Mouse (Mus musculus) spleen, postnatal 14 days (tissue): ENCODE results near the gene Olfr628.
"Not testable (repeated sequence)": the region's sequence is repeated elsewhere in the genome, so short reads cannot be mapped to it uniquely, and the experiment has no call there.

ENCODE experiments used
- DNase-seq, 2 experiments: peaks; one replicate each; pipeline ENCODE4 v3.0.0; 2021 to 2022; ENCODE audit warnings: low spot score in 2 of 2

The Olfr628 gene

DNA sequence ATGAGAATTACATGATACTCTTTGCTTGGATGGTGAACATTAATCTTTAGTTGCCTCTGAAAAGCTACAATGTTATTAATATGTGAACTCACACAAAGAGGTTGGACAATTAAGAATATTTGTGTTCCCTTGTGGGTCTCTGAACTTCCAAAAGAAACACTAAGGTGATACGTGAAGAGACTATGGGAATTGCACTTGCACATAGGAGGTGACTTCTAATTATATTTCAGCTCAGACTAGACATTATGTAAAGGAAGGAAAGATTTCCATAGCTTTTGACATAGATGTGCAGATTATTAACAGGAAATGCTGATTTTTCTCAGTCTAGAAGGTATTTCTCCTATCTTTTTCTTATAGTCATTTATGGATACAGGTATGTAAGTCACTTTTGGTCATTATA, at the start of gene Olfr628:
Gene Olfr628 (plus strand): TSS at position 301 of the 400 bp plus-strand sequence.
- DNase-seq, result no peak

DNA sequence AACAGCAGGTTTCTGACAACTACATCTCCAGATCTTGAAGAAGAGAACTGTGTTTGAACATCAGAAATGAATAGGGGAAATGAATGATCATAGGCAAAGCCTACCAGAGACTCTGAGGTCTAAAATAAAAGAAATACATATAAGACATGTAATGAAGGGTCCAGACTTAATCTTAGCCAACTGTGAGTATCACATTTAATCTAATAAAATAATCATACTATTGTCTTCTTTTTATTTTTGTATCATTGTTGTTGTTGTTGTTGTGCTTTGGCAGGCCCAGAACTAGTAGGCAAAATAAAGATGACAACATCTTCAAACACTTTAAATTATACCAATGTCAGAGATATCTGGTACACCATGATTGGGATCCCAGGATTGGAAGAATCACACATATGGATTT, 47.8 kb upstream of the Olfr628 start, which contains the start of gene Olfr625-ps1:
Gene Olfr625-ps1 (plus strand): TSS at position 301 of the 400 bp plus-strand sequence.
- no peak for DNase-seq

DNA sequence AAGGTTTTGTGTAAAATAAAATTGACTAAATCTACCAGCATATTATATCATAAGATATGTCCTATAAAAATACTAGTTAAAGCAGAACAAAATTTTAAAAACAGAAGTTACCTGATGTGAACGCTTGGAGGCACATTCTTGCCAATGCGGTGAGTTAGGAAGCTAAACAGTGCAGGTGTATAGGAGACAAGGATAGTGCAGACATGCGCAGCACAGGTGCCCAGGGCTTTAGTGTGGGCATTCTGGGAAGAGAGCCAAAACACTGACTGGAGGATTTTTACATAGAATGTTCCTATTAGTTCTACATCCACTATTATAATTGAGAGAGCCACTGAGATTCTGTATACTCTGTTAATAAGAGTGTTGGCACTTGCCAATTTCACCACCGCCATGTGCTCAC, 30.7 kb upstream of the Olfr628 start:
- DNase-seq, result no peak

- DNase-seq, result peak in 1 of 2 experiments; percentile 7
These were observed 18.1 kb upstream of the Olfr628 start for GRCm38 (mm10) chr7:103712024-103712423.

DNA sequence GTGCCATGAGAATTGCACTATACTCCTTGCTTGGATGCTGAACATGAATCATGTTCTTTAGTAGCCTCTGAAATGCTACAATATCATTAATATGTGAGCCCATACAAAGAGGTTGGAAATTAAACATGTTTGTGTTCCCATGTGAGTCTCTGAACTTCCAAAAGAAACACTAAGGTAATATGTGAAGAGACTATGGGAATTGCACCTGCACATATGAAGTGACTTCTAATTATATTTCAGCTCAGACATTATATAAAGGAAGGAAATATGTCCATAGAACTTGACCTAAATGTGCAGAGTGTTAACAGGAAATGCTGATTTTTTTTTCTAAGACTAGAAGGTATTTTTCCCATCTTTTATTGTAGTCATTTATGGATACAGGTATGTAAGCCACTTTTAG, 15.8 kb upstream of the Olfr628 start, which contains the start of gene Olfr243:
Gene Olfr243 (plus strand): TSS at position 301 of the 400 bp plus-strand sequence.
- DNase-seq, result no peak

- not testable (repeated sequence) for DNase-seq
These were observed 13.8 kb upstream of the Olfr628 start for GRCm38 (mm10) chr7:103716398-103716797.

GRCm38 (mm10) chr7:103744843-103745242, 14.7 kb downstream of the Olfr628 start, which contains the start of gene Olfr629:
Gene Olfr629, minus strand, starts transcription at chr7:103744943.
- DNase-seq, result no peak

GRCm38 (mm10) chr7:103757233-103757632, 27.1 kb downstream of the Olfr628 start, which contains the start of gene Olfr630:
Gene Olfr630, minus strand, starts transcription at chr7:103757333.
- no peak for DNase-seq

GRCm38 (mm10) chr7:103762212-103762611, 32.0 kb downstream of the Olfr628 start:
- DNase-seq, result not testable (repeated sequence)

DNA sequence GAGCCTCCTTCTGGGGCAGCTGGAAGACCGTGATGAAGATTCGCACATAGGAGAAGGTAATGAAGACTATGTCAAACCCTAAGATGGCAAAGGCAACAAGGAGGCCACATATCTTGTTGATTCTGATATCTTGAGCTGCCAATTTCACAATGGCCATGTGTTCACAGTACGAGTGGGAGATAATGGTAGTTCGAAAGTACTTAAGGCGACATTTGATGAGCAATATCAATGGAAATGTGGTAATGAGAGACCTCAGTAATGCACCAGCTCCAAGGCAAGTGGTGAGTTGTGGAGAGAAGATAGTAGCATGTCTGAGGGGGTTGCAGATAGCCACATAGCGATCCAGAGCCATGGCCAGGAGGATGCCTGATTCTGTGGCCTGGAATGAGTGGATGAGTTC, 37.5 kb downstream of the Olfr628 start:
- not testable (repeated sequence) for DNase-seq

DNA sequence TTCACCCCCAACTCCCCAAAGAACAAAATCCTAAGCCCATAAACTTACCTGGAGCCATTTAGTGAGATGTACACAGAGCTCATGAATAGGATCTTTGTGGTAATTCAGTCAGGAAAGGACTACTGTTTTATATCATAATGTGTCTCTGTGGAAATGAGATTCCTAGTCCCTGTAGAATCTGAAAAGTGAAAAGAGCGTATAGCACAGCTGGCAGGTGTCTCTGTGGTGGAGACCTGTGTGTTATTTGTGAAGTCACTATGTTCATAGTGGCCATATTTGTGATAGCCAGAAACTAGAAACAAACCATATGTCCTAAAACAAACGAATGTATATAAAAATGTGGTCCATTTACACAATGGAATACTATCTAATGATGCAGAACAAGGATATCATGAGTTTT, 41.3 kb downstream of the Olfr628 start, which contains the start of gene Olfr69:
Gene Olfr69 (minus strand): TSS at position 101 of the 400 bp plus-strand sequence.
- DNase-seq, result no peak

DNA sequence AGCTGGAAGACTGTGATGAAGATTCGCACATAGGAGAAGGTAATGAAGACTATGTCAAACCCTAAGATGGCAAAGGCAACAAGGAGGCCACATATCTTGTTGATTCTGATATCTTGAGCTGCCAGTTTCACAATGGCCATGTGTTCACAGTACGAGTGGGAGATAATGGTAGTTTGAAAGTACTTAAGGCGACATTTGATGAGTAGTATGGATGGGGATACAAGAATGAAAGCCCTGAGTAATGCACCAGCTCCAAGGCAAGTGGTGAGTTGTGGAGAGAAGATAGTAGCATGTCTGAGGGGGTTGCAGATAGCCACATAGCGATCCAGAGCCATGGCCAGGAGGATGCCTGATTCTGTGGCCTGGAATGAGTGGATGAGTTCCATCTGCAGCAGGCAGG, 47.5 kb downstream of the Olfr628 start:
- DNase-seq, result not testable (repeated sequence)

- DNase-seq, result no peak
These were observed 49.4 kb downstream of the Olfr628 start, which contains the start of gene Olfr68 for GRCm38 (mm10) chr7:103779598-103779997. Gene Olfr68, minus strand, starts transcription at chr7:103779698.
